8 mouse cellular contexts compared by ENCODE assay signal in genomic region chr4:45342286-45343155, GRCm38 (mm10). TPM values are rescaled to one million over a fixed set of nuclear protein-coding genes. Genes with fewer than 3 reads are reported as not detected.
DNase-seq lines count a peak whose midpoint lies in the region; ATAC-seq and TF ChIP-seq lines count a peak whose summit lies in the region.

Gene Exosc3 (minus strand): TSS chr4:45342732.

- H3K36me3 ChIP-seq in hindbrain, embryonic 14.5 days (replicated peaks; ENCODE audit: control insufficient read depth, insufficient read depth), result 0 out of 2 replicates have a peak, but pooled peaks cover 1% of the 10 kb centered on the region
- peaks cover 10% of the 10 kb centered on the region for H3K36me3 ChIP-seq in small intestine, adult 2 months (ENCODE audit: control insufficient read depth, insufficient read depth, low read length)

- no peaks in the 10 kb centered on the region for H3K27me3 ChIP-seq in hindbrain, embryonic 14.5 days (ENCODE audit: control insufficient read depth, insufficient read depth, low read length)
- no peaks in the 10 kb centered on the region for H3K27me3 ChIP-seq in small intestine, adult 2 months (ENCODE audit: control insufficient read depth, insufficient read depth, low read length)

- TF ChIP-seq POLR2A in brain, embryonic 14.5 days (IDR thresholded peaks at IDR 0.05; ENCODE audit: borderline replicate concordance, extremely low read depth, insufficient read depth, insufficient read length, poor library complexity, severe bottlenecking), result no peak
- no peak for TF ChIP-seq POLR2A in small intestine, adult 2 months (IDR thresholded peaks at IDR 0.05; ENCODE audit: low read depth, low read length)

- peaks cover 22% of the 10 kb centered on the region for H3K4me1 ChIP-seq in hindbrain, embryonic 14.5 days (replicated peaks; ENCODE audit: control insufficient read depth, insufficient read depth, low read length)
- peaks cover 4% of the 10 kb centered on the region; the same call in 1 of the 2 replicates for H3K4me1 ChIP-seq in small intestine, adult 2 months (ENCODE audit: control insufficient read depth, insufficient read depth, insufficient read length, low read length)

- WGBS in hindbrain, embryonic 14.5 days, result under 1% methylated on average over 73 of the region's 76 CpGs
- WGBS in small intestine, adult 2 months, result under 1% methylated on average over 76 of the region's 76 CpGs

- H3K4me2 ChIP-seq in hindbrain, embryonic 14.5 days (replicated peaks), result peak within 1 kb of the TSS; percentile 86

- no peak for TF ChIP-seq CTCF in brain, embryonic 14.5 days (IDR thresholded peaks at IDR 0.05; ENCODE audit: borderline replicate concordance, extremely low read depth, insufficient read depth, insufficient read length)
- TF ChIP-seq CTCF in small intestine, adult 2 months (IDR thresholded peaks at IDR 0.05; ENCODE audit: extremely low read depth, insufficient read length, insufficient replicate concordance, low read depth, low read length), result no peak

- H3K9ac ChIP-seq in hindbrain, embryonic 14.5 days, result peak within 1 kb of the TSS; percentile 87

- H3K4me3 ChIP-seq in hindbrain, embryonic 14.5 days (replicated peaks; ENCODE audit: low read length), result peak within 1 kb of the TSS; percentile 83
- H3K4me3 ChIP-seq in small intestine, adult 2 months (ENCODE audit: low read depth, low read length), result peak within 1 kb of the TSS; percentile 81

- H3K9me3 ChIP-seq in hindbrain, embryonic 14.5 days (ENCODE audit: control insufficient read depth, low read length), result no peaks in the 10 kb centered on the region

- ATAC-seq in hindbrain, embryonic 14.5 days (ENCODE audit: low FRiP score), result peak; percentile 77

- peak; percentile 58 for DNase-seq in embryo, embryonic 10.5 days (ENCODE audit: low spot score)
- DNase-seq in embryo, embryonic 11 days, result no peak
- peak; percentile 31 for DNase-seq in brain, embryonic 14.5 days (ENCODE audit: low read depth)
- peak in 1 of 2 experiments; percentile 19 for DNase-seq in frontal cortex, adult 2 months (ENCODE audit: extremely low spot score in 1 of 2, low spot score in 1 of 2)
- no peak for DNase-seq in hindbrain, embryonic 14.5 days (ENCODE audit: low spot score)
- peak; percentile 38 to 64 for DNase-seq in left cerebral cortex, adult 18-20 months (ENCODE audit: low spot score in 2 of 2)
- peak; percentile 28 for DNase-seq in lung, postnatal 36 days

- H3K27ac ChIP-seq in hindbrain, embryonic 14.5 days, result peak within 1 kb of the TSS; percentile 81
- peak within 1 kb of the TSS; percentile 50 for H3K27ac ChIP-seq in small intestine, adult 2 months (ENCODE audit: insufficient read depth, low read depth, low read length)

RNA-seq across cellular contexts. Expression of gene Exosc3, which starts in this region (rescaled TPM):
- polyA plus RNA-seq in brain, embryonic 14.5 days (2012; rRNA removed), result 32.3 and 38.4 TPM in 2 replicates
- polyA plus RNA-seq in frontal cortex, adult 2 months (2012; rRNA removed), result 20.4 and 20.9 TPM in 2 replicates
- 32.2 and 32.8 TPM in 2 replicates for polyA plus RNA-seq in hindbrain, embryonic 14.5 days (2014; fragmentation: Nextera tagmentation; extraction: Ambion mirVana)
- 10 to 100 TPM; 16.2 to 18.2 TPM for total RNA-seq in left cerebral cortex, adult 18-20 months (2021)
- polyA plus RNA-seq in small intestine, adult 2 months (2012; rRNA removed), result 29.2 and 32.6 TPM in 2 replicates

Comparison
In these comparisons a context has a peak if more than half of its experiments do, and no peak if none do; other contexts are left out.
1. DNase-seq: peak in embryo, embryonic 10.5 days (single experiment), brain, embryonic 14.5 days (single experiment), left cerebral cortex, adult 18-20 months (2 of 2) and lung, postnatal 36 days (single experiment); none in embryo, embryonic 11 days (single experiment) and hindbrain, embryonic 14.5 days (single experiment).